Mouse (Mus musculus) urinary bladder, postnatal 25 days (tissue): Measurements from ENCODE around the gene Kif27.

Experiments
- DNase-seq: peaks from one replicate; pipeline ENCODE4 v3.0.0; 2022; ENCODE audit warnings: low spot score

Kif27 gene

DNA sequence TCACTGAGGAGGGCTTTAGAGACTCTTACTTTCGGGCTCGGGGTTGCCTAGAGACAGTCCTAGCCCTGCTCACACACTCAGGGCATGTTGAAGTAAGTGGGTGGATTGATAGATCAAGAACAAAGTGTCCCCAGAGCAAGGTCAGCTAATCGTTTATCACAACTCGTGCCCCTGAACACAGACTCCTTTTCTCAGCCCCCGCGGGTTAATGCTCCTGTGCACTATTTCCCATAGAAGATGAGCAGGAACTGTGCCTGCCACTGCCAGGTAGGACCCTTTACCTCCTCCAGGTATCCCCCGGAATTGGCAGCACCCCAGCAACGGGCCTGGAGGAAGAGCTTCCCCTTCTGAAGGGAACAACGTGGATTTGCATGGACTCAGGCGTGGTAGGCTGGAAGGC, 82.7 kb downstream of the Kif27 start:
- DNase-seq, result no peak

DNA sequence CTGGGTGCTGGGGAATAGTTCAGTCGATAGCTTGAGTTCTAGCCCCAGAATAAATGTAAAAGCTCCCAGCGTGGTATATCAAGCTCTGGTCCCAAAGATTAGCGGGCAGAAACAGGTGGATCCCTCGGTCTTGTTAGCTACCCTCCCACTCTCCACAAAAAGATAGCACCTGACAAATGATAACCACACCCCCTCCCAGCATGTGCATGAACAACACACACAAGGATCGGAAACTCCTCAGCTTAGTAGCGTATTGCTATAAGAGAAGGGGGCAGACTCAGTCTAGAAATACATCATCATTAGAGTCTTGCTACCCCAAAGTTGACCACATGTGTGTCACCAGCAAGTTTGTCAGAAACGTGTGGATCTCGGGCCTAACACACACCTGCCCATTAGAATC, 83.3 kb downstream of the Kif27 start, which contains the start of gene Gkap1:
Gkap1 (minus strand) TSS at position 101 of the 400 bp plus-strand sequence.
- DNase-seq, result no peak

DNA sequence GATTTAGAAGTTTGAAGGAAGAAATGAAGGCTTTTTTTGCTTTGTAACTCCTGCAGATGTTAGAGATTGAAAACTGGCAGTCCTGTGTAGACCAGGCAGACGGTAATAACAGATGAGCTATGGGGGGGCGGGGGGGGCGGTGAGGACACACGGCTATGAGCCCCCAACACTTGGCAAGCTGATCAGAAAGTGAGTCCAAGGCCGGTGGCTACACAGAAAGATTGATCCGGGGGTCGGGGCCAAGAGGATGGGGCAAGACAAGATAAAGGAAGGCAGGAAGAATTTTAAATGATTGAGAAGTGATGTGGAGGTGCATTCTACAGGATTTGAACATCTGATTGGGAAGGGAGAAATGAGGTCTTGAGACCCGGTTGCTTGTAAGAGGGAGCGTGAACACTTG, 83.8 kb downstream of the Kif27 start:
- DNase-seq, result no peak

GRCm38 (mm10) chr13:58274259-58274991, 84.5 kb downstream of the Kif27 start:
- DNase-seq, result peak; percentile 51

DNA sequence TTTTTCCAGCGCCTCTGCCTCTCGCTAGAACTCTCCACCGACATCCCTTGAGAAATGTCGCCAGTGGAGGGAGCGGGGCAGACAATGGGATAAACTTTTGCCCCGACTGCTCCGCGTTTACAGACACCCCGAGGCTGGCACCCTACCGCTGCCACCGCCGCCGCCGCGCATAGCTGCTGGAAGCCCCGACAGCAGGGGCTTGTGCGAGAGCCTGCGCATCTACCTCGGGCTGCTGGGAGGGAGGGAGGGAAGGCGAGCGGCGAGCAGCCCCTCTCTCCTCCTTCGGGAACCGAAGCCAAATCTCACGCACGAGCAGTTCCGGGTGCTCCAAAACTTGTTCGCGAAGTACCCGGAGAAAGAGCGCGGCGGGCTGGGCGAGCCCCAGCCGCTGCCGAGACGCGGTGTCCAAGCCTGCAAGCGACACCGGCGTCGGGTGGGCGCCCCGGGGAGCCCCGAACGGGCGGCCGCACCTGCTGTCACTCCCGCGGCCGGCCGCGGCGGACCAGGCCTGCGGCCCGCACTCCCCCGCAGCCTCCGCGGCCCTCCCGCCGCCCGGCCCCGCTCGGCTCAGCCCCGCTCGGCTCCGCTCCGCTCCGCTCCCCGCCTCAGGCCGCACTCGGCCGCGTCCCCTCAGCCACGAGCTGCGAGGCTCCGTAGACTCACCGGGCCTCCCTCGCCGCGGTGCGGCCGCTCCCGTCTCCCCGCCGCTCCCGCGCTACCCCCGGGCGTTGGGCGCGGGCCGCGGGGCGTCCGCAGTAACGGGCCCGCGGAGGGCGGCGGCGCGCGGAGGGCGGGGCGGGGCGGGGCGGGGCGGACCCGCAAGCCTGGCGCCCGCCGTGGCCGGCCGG, 85.3 kb downstream of the Kif27 start:
- peak; percentile 26 for DNase-seq

- DNase-seq, result no peak
Observed at GRCm38 (mm10) chr13:58266864-58267263, 92.1 kb downstream of the Kif27 start.

DNA sequence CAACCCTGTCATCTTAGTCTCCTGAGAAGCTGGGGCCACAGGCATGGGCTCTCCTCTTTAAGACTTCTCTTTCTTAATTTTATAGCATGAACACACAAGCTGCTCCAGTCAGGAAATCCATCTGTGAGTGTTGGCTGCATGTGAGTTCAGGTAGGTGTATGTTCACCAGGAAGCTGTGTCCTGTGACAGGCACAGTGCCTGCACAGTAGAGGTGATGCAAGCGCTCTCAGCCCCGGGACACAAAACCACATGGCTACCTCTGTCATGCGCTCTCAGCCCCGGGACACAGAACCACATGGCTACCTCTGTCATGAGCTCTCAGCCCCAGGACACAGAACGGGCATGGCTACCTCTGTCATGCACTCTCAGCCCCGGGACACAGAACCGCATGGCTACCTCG, 95.4 kb downstream of the Kif27 start:
- no peak for DNase-seq

- no peak for DNase-seq
Observed at GRCm38 (mm10) chr13:58261674-58262073, 97.2 kb downstream of the Kif27 start.

- DNase-seq, result no peak
Observed at GRCm38 (mm10) chr13:58253268-58253667, 105.7 kb downstream of the Kif27 start.

- DNase-seq, result no peak
Observed at GRCm38 (mm10) chr13:58248957-58249356, 110.0 kb downstream of the Kif27 start.
